Mouse (Mus musculus) G1E (cell line): ENCODE measurements around the gene Olfr1168. TPM values are rescaled to one million over a fixed set of nuclear protein-coding genes. Genes with fewer than 3 reads are reported as not detected.
"Not testable (repeated sequence)": the region's sequence is repeated elsewhere in the genome, so short reads cannot be mapped to it uniquely, and the experiment has no call there.

ENCODE experiments used
- ATAC-seq: 2 replicates; pipeline ENCODE4 v1.8.0; 2016; ENCODE audit warnings: mild to moderate bottlenecking; ENCODE audit not compliant: insufficient number of reproducible peaks, poor library complexity, low FRiP score, severe bottlenecking; ENCODE audit errors: extremely low read depth
- DNase-seq: peaks from one replicate; pipeline ENCODE4 v3.0.0; 2012; ENCODE audit warnings: low spot score
- H3K27me3 ChIP-seq: 2 replicates; pipeline ENCODE4 v1.6.1; 2012; ENCODE audit warnings: mild to moderate bottlenecking, low read length, inconsistent platforms; ENCODE audit not compliant: insufficient read depth
- H3K36me3 ChIP-seq: replicated peaks from 2 replicates; pipeline ENCODE3; 2012; ENCODE audit warnings: mild to moderate bottlenecking, inconsistent platforms
- H3K4me1 ChIP-seq: 2 replicates; pipeline ENCODE4 v1.6.1; 2012; ENCODE audit warnings: low read depth, low read length, inconsistent platforms, mixed read lengths; ENCODE audit not compliant: insufficient read depth
- H3K4me3 ChIP-seq: 2 replicates; pipeline ENCODE4 v1.5.1; 2012; ENCODE audit warnings: low read depth, mild to moderate bottlenecking, inconsistent platforms, low read length, moderate library complexity, mixed read lengths
- H3K9me3 ChIP-seq: replicated peaks from 2 replicates; pipeline ENCODE4 v1.6.1; 2012; ENCODE audit warnings: inconsistent platforms
- CTCF ChIP-seq: IDR thresholded peaks from 2 replicates; pipeline ENCODE4 v1.5.1; 2012; ENCODE audit warnings: low read depth, low read length, inconsistent platforms, mixed read lengths
- GATA1 ChIP-seq: IDR thresholded peaks from 2 replicates; pipeline ENCODE4 v1.6.1; 2012; ENCODE audit warnings: borderline replicate concordance, low read length, inconsistent platforms, mixed read lengths
- GATA2 ChIP-seq: IDR thresholded peaks from 2 replicates; pipeline ENCODE4 v1.6.1; 2012; ENCODE audit warnings: low read depth, low read length, inconsistent platforms, borderline replicate concordance
- POLR2AphosphoS5 ChIP-seq: IDR thresholded peaks from 2 replicates; pipeline ENCODE4 v1.6.1; 2012; ENCODE audit warnings: low read depth, low read length, inconsistent platforms; ENCODE audit not compliant: insufficient replicate concordance
- TAL1 ChIP-seq: conservative IDR thresholded peaks from 2 replicates; pipeline ENCODE4 v1.6.1; 2012; ENCODE audit warnings: low read depth, low read length, inconsistent platforms, mixed read lengths
- polyA plus RNA-seq: library from polyadenylated mRNA; stranded (reverse); fragments of >175 nt; gene quantifications from 2 replicates; pipeline ENCODE4 v1.2.3, GENCODE M21; 2012
- total RNA-seq, 2 experiments: library from RNA; stranded (forward) in 1 of 2; stranded (reverse) in 1 of 2; fragments of 200-1000 nt in 1 of 2; fragments of >200 nt in 1 of 2; fragmentation: Nextera tagmentation in 1 of 2; gene quantifications; 2 replicates each; pipeline ENCODE4 v1.2.3; 2014 to 2017

Olfr1168 gene
- total RNA-seq (2014; fragmentation: Nextera tagmentation) (not detected in 2 replicates), total RNA-seq (2017) (0.11 TPM in 1 of 2 replicates, not detected in the other), polyA plus RNA-seq (not detected in 2 replicates)

- no peak within 1 kb of the TSS for H3K4me3 ChIP-seq
- no peaks in the 10 kb centered on the region for H3K4me1 ChIP-seq
- no peaks in the 10 kb centered on the region for H3K36me3 ChIP-seq
- DNase-seq (no peak), ATAC-seq (no peak)
- H3K27me3 ChIP-seq, result no peaks in the 10 kb centered on the region
- H3K9me3 ChIP-seq, result no peaks in the 10 kb centered on the region
- TF ChIP-seq POLR2AphosphoS5 (no peak), TAL1 (no peak), GATA1 (no peak), GATA2 (no peak)
Observed at GRCm38 (mm10) chr2:88181580-88181979, at the start of gene Olfr1168. Gene Olfr1168, plus strand, starts transcription at chr2:88181880.

GRCm38 (mm10) chr2:88155093-88155492 is 26.6 kb upstream of the Olfr1168 start, which contains the start of gene Olfr1167:
Gene Olfr1167, minus strand, starts transcription at chr2:88155193.
- not testable (repeated sequence) for H3K36me3 ChIP-seq, H3K9me3 ChIP-seq, H3K4me3 ChIP-seq, H3K27me3 ChIP-seq, DNase-seq, H3K4me1 ChIP-seq, ATAC-seq

- no peak for DNase-seq
- no peak for TF ChIP-seq POLR2AphosphoS5
- H3K4me3 ChIP-seq, result no peak overlapping the region
- H3K4me1 ChIP-seq, result no peaks in the 10 kb centered on the region
- no peaks in the 10 kb centered on the region for H3K9me3 ChIP-seq
- no peak for ATAC-seq
- no peaks in the 10 kb centered on the region for H3K36me3 ChIP-seq
- H3K27me3 ChIP-seq, result no peaks in the 10 kb centered on the region
Observed at GRCm38 (mm10) chr2:88220784-88221183, 39.1 kb downstream of the Olfr1168 start.

GRCm38 (mm10) chr2:88228234-88228633 is 46.6 kb downstream of the Olfr1168 start, which contains the start of gene Olfr1170:
Gene Olfr1170, minus strand, starts transcription at chr2:88228334.
- TF ChIP-seq POLR2AphosphoS5 (no peak), TAL1 (no peak), CTCF (no peak), GATA1 (no peak), GATA2 (no peak)
- H3K4me3 ChIP-seq, result no peak within 1 kb of the TSS
- no peak for DNase-seq
- no peaks in the 10 kb centered on the region for H3K36me3 ChIP-seq
- H3K27me3 ChIP-seq, result no peaks in the 10 kb centered on the region
- no peaks in the 10 kb centered on the region for H3K4me1 ChIP-seq
- no peaks in the 10 kb centered on the region for H3K9me3 ChIP-seq
- no peak for ATAC-seq

Other genes starting within 250 kb of the Olfr1168 start
Only the 20 nearest of the 23 such genes appear.
- gene Olfr1156, start 228.8 kb upstream of the Olfr1168 start, total RNA-seq (2014; fragmentation: Nextera tagmentation), result not detected in 2 replicates
- gene Olfr1156, start 228.8 kb upstream of the Olfr1168 start, total RNA-seq (2017), result 0.16 and 0.29 TPM in 2 replicates
- gene Olfr1156, start 228.8 kb upstream of the Olfr1168 start, polyA plus RNA-seq, result not detected in 2 replicates
- not detected in 2 replicates for gene Olfr1157, start 213.6 kb upstream of the Olfr1168 start, total RNA-seq (2014; fragmentation: Nextera tagmentation)
- gene Olfr1157, start 213.6 kb upstream of the Olfr1168 start, total RNA-seq (2017), result not detected in 2 replicates
- not detected in 2 replicates for gene Olfr1157, start 213.6 kb upstream of the Olfr1168 start, polyA plus RNA-seq
- not detected in 2 replicates for gene Olfr74, start 207.2 kb upstream of the Olfr1168 start, total RNA-seq (2014; fragmentation: Nextera tagmentation)
- gene Olfr74, start 207.2 kb upstream of the Olfr1168 start, total RNA-seq (2017), result not detected in 2 replicates
- gene Olfr74, start 207.2 kb upstream of the Olfr1168 start, polyA plus RNA-seq, result not detected in 2 replicates
- not detected in 2 replicates for gene Olfr1158, start 191.8 kb upstream of the Olfr1168 start, total RNA-seq (2014; fragmentation: Nextera tagmentation)
- 0.29 TPM in 1 of 2 replicates, not detected in the other for gene Olfr1158, start 191.8 kb upstream of the Olfr1168 start, total RNA-seq (2017)
- not detected in 2 replicates for gene Olfr1158, start 191.8 kb upstream of the Olfr1168 start, polyA plus RNA-seq
- gene Olfr1160, start 173.6 kb upstream of the Olfr1168 start, total RNA-seq (2014; fragmentation: Nextera tagmentation), result not detected in 2 replicates
- 0.16 and 0.29 TPM in 2 replicates for gene Olfr1160, start 173.6 kb upstream of the Olfr1168 start, total RNA-seq (2017)
- not detected in 2 replicates for gene Olfr1160, start 173.6 kb upstream of the Olfr1168 start, polyA plus RNA-seq
- gene Olfr1161, start 159.1 kb upstream of the Olfr1168 start, total RNA-seq (2014; fragmentation: Nextera tagmentation), result not detected in 2 replicates
- gene Olfr1161, start 159.1 kb upstream of the Olfr1168 start, total RNA-seq (2017), result 0.23 TPM in 1 of 2 replicates, not detected in the other
- not detected in 2 replicates for gene Olfr1161, start 159.1 kb upstream of the Olfr1168 start, polyA plus RNA-seq
- not detected in 2 replicates for gene Olfr73, start 144.2 kb upstream of the Olfr1168 start, total RNA-seq (2014; fragmentation: Nextera tagmentation)
- gene Olfr73, start 144.2 kb upstream of the Olfr1168 start, total RNA-seq (2017), result 0.38 TPM in 1 of 2 replicates, not detected in the other
- gene Olfr73, start 144.2 kb upstream of the Olfr1168 start, polyA plus RNA-seq, result not detected in 2 replicates
- not detected in 2 replicates for gene Olfr1162, start 130.8 kb upstream of the Olfr1168 start, total RNA-seq (2014; fragmentation: Nextera tagmentation)
- gene Olfr1162, start 130.8 kb upstream of the Olfr1168 start, total RNA-seq (2017), result 0.06 TPM in 1 of 2 replicates, not detected in the other
- gene Olfr1162, start 130.8 kb upstream of the Olfr1168 start, polyA plus RNA-seq, result not detected in 2 replicates
- not detected in 2 replicates for gene Olfr1163, start 110.0 kb upstream of the Olfr1168 start, total RNA-seq (2014; fragmentation: Nextera tagmentation)
- 0.12 TPM in 1 of 2 replicates, not detected in the other for gene Olfr1163, start 110.0 kb upstream of the Olfr1168 start, total RNA-seq (2017)
- not detected in 2 replicates for gene Olfr1163, start 110.0 kb upstream of the Olfr1168 start, polyA plus RNA-seq
- gene Olfr1164, start 87.9 kb upstream of the Olfr1168 start, total RNA-seq (2014; fragmentation: Nextera tagmentation), result not detected in 2 replicates
- not detected in 2 replicates for gene Olfr1164, start 87.9 kb upstream of the Olfr1168 start, total RNA-seq (2017)
- not detected in 2 replicates for gene Olfr1164, start 87.9 kb upstream of the Olfr1168 start, polyA plus RNA-seq
- not detected in 2 replicates for gene Olfr1166, start 53.6 kb upstream of the Olfr1168 start, total RNA-seq (2014; fragmentation: Nextera tagmentation)
- gene Olfr1166, start 53.6 kb upstream of the Olfr1168 start, total RNA-seq (2017), result 0.05 TPM in 1 of 2 replicates, not detected in the other
- gene Olfr1166, start 53.6 kb upstream of the Olfr1168 start, polyA plus RNA-seq, result not detected in 2 replicates
- not detected in 2 replicates for gene Olfr1167, start 26.7 kb upstream of the Olfr1168 start, total RNA-seq (2014; fragmentation: Nextera tagmentation)
- gene Olfr1167, start 26.7 kb upstream of the Olfr1168 start, total RNA-seq (2017), result 0.16 TPM in 1 of 2 replicates, not detected in the other
- gene Olfr1167, start 26.7 kb upstream of the Olfr1168 start, polyA plus RNA-seq, result not detected in 2 replicates
- not detected in 2 replicates for gene Olfr1170, start 46.5 kb downstream of the Olfr1168 start, total RNA-seq (2014; fragmentation: Nextera tagmentation)
- not detected in 2 replicates for gene Olfr1170, start 46.5 kb downstream of the Olfr1168 start, total RNA-seq (2017)
- not detected in 2 replicates for gene Olfr1170, start 46.5 kb downstream of the Olfr1168 start, polyA plus RNA-seq
- gene Olfr1173, start 98.0 kb downstream of the Olfr1168 start, total RNA-seq (2014; fragmentation: Nextera tagmentation), result not detected in 2 replicates
- 0.12 TPM in 1 of 2 replicates, not detected in the other for gene Olfr1173, start 98.0 kb downstream of the Olfr1168 start, total RNA-seq (2017)
- not detected in 2 replicates for gene Olfr1173, start 98.0 kb downstream of the Olfr1168 start, polyA plus RNA-seq
- not detected in 2 replicates for gene Olfr1174-ps, start 133.3 kb downstream of the Olfr1168 start, total RNA-seq (2014; fragmentation: Nextera tagmentation)
- gene Olfr1174-ps, start 133.3 kb downstream of the Olfr1168 start, total RNA-seq (2017), result 0.06 and 0.16 TPM in 2 replicates
- gene Olfr1174-ps, start 133.3 kb downstream of the Olfr1168 start, polyA plus RNA-seq, result not detected in 2 replicates
- not detected in 2 replicates for gene Olfr1175-ps, start 145.3 kb downstream of the Olfr1168 start, total RNA-seq (2014; fragmentation: Nextera tagmentation)
- gene Olfr1175-ps, start 145.3 kb downstream of the Olfr1168 start, total RNA-seq (2017), result 0.11 and 0.12 TPM in 2 replicates
- not detected in 2 replicates for gene Olfr1175-ps, start 145.3 kb downstream of the Olfr1168 start, polyA plus RNA-seq
- not detected in 2 replicates for gene Olfr1176, start 154.8 kb downstream of the Olfr1168 start, total RNA-seq (2014; fragmentation: Nextera tagmentation)
- not detected in 2 replicates for gene Olfr1176, start 154.8 kb downstream of the Olfr1168 start, total RNA-seq (2017)
- not detected in 2 replicates for gene Olfr1176, start 154.8 kb downstream of the Olfr1168 start, polyA plus RNA-seq
- gene Olfr1177-ps, start 164.6 kb downstream of the Olfr1168 start, total RNA-seq (2014; fragmentation: Nextera tagmentation), result not detected in 2 replicates
- gene Olfr1177-ps, start 164.6 kb downstream of the Olfr1168 start, total RNA-seq (2017), result 0.05 TPM in 1 of 2 replicates, not detected in the other
- not detected in 2 replicates for gene Olfr1177-ps, start 164.6 kb downstream of the Olfr1168 start, polyA plus RNA-seq
- not detected in 2 replicates for gene Olfr1178, start 205.2 kb downstream of the Olfr1168 start, total RNA-seq (2014; fragmentation: Nextera tagmentation)
- gene Olfr1178, start 205.2 kb downstream of the Olfr1168 start, total RNA-seq (2017), result 0.06 and 0.49 TPM in 2 replicates
- gene Olfr1178, start 205.2 kb downstream of the Olfr1168 start, polyA plus RNA-seq, result not detected in 2 replicates
- gene Olfr1179, start 224.6 kb downstream of the Olfr1168 start, total RNA-seq (2014; fragmentation: Nextera tagmentation), result not detected in 2 replicates
- 0.16 TPM in 1 of 2 replicates, not detected in the other for gene Olfr1179, start 224.6 kb downstream of the Olfr1168 start, total RNA-seq (2017)
- not detected in 2 replicates for gene Olfr1179, start 224.6 kb downstream of the Olfr1168 start, polyA plus RNA-seq